Mouse (Mus musculus): ENCODE measurements around the gene Spry2. TPM values are rescaled to one million over a fixed set of nuclear protein-coding genes. Genes with fewer than 3 reads are reported as not detected.

The Spry2 gene
- total RNA-seq (2021): 10 to 100 TPM; 63.5 to 70.8 TPM

- DNase-seq (ENCODE audit: extremely low spot score in 1 of 2, low spot score in 2 of 2): peak; percentile 92 to 94
- intact Hi-C loops (cut with DNase I): loop anchor here (5.0 to 10.0 kb wide), 6 partner anchors 265 to 722 kb away; partner anchors contain the start of gene Rbm26
Measured at GRCm38 (mm10) chr14:105896791-105897568, at the start of gene Spry2. TSS of gene Spry2 (minus strand) at chr14:105896819.

GRCm38 (mm10) chr14:105941353-105941752, 44.7 kb upstream of the Spry2 start:
- no peak for DNase-seq (ENCODE audit: extremely low spot score in 1 of 2, low spot score in 2 of 2)

GRCm38 (mm10) chr14:105926726-105927125, 30.1 kb upstream of the Spry2 start:
- intact Hi-C loops (cut with DNase I): loop anchor here (10.0 kb wide), 1 partner anchor 532 kb away; no protein-coding TSS in a partner anchor
- no peak for DNase-seq (ENCODE audit: extremely low spot score in 1 of 2, low spot score in 2 of 2)

More at GRCm38 (mm10) chr14:105941353-105941752, 44.7 kb upstream of the Spry2 start:
- intact Hi-C loops (cut with DNase I): no loop called here

DNA sequence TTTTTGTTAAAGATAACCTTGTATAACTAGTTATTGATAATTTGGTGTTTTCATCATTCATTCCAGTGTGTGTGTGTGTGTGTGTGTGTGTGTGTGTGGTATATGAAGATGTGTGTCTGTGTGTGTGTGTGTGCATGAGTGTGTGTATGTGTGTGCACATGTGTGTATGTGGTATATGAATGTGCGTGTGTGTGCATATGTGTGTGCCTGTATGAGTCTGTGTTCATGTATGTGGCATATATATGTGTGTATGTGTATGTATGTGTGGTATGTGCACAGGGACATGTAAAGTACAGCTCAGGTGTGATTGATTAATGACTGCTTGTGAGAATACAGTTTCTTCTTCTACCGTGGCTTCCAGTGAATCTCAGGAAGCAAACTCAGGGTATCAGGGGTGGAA, 28.7 kb upstream of the Spry2 start:
- DNase-seq (ENCODE audit: extremely low spot score in 1 of 2, low spot score in 2 of 2): no peak
- intact Hi-C loops (cut with DNase I): loop anchor here (10.0 kb wide), 1 partner anchor 531 kb away; no protein-coding TSS in a partner anchor

GRCm38 (mm10) chr14:105924712-105925111, 28.1 kb upstream of the Spry2 start:
- peak; percentile 21 to 55 for DNase-seq (ENCODE audit: extremely low spot score in 1 of 2, low spot score in 2 of 2)

DNA sequence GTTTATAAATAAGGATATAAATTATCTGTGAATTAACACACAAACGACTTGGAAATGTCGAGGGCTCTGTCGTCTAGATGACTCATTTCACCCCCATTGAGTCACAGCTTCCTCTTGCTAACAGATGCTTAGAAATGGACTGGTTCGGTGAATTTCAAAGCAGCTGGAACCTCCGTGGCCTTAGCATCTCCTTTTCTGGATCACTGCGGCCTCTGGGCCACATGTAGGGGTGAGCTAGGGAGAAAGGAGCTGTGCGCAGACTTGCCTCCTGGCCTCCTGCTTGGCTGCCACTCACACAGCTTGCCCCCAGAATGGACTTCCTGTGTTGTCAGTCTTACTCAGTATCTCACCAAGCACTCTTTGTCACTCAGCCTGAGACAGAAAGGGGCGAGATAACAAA, 26.3 kb upstream of the Spry2 start:
- DNase-seq (ENCODE audit: extremely low spot score in 1 of 2, low spot score in 2 of 2): no peak
- intact Hi-C loops (cut with DNase I): loop anchor here (5.0 to 10.0 kb wide), 2 partner anchors 446 to 528 kb away; no protein-coding TSS in a partner anchor

More at GRCm38 (mm10) chr14:105924712-105925111, 28.1 kb upstream of the Spry2 start:
- intact Hi-C loops (cut with DNase I): loop anchor here (5.0 to 10.0 kb wide), 2 partner anchors 447 to 530 kb away; no protein-coding TSS in a partner anchor

DNA sequence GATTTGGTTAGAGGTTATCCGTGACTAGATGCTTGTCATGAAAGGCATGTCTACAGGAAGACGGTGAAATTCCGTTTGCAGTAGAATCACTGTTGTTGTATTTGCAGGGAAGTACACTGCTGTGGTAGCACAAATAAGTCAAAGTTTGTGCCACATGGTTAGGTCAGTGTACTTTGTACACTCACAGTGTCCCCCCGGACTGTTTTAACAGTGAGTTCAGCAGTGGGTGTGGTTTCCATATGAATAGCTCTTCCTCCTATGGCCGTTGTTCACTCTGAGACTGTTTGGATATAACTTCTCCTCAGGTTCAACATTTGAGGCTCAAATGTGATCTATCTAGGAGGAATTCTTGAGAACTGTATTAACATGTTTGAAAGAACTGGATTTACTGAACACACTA, 25.8 kb upstream of the Spry2 start:
- intact Hi-C loops (cut with DNase I): loop anchor here (5.0 to 10.0 kb wide), 2 partner anchors 445 to 528 kb away; no protein-coding TSS in a partner anchor
- no peak for DNase-seq (ENCODE audit: extremely low spot score in 1 of 2, low spot score in 2 of 2)

- intact Hi-C loops (cut with DNase I): loop anchor here (5.0 to 10.0 kb wide), 2 partner anchors 444 to 526 kb away; no protein-coding TSS in a partner anchor
Measured at GRCm38 (mm10) chr14:105921217-105921695, 24.6 kb upstream of the Spry2 start.

DNA sequence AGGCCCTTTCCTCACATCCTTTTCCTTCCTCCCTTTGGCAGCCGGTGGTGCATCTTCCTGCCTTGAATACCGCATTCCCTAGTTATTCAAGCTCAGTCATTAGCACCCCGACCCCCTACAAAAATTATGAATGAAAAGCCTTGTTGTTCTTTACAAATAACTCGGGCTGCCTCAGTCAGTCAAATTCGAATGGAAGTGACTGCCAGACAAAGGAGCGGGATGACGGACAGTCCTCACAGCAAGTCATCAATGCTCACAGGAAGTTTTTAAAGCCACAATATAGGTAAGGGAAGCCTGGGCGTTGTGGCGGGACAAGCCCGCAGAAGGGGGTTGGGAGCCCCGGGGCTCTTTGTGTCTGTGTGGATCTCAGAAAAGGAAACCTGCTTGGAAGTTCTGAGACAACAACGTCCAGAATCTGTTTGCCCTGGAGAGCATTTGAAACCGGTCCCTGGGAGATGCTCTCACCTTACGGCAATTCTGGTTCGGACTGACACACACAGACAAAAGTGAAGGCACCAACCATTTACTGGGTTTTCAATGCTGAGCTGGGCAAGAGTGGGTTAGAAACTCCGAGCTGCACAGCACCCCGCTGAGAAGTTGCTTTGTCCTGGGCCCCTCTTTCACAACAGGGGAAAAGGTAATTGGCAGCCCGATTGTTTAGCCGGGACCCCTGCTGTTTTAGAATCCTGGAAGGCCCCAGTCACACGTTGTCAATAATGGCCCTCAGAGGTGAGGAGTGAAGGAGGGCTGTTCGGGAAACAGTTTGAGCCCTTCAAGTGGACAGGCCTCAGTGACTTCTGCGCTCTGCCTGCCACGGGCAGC, 24.0 kb upstream of the Spry2 start:
- intact Hi-C loops (cut with DNase I): loop anchor here (5.0 to 10.0 kb wide), 2 partner anchors 443 to 526 kb away; no protein-coding TSS in a partner anchor
- no peak for DNase-seq (ENCODE audit: extremely low spot score in 1 of 2, low spot score in 2 of 2)

More at GRCm38 (mm10) chr14:105921217-105921695, 24.6 kb upstream of the Spry2 start:
- DNase-seq (ENCODE audit: extremely low spot score in 1 of 2, low spot score in 2 of 2): no peak

DNA sequence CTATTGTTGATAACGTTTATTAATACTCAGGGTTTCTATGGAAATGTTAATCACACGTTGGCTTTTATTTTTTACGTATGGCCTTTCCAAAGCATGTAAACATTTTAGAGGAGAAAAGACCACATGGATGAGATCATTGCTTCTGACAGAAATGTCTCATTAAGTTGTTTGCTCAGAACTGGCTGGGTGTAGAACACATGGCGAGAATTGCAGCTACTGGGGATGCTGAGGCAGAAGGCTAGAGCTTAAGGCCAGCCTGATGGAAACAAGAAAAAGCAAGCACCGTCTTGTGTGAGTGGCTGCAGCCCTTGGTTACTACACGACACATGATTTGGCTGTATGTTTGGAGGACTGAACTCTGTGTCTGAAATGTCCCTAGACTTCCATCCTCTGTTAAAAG, 10.6 kb upstream of the Spry2 start:
- intact Hi-C loops (cut with DNase I): no loop called here
- no peak for DNase-seq (ENCODE audit: extremely low spot score in 1 of 2, low spot score in 2 of 2)

DNA sequence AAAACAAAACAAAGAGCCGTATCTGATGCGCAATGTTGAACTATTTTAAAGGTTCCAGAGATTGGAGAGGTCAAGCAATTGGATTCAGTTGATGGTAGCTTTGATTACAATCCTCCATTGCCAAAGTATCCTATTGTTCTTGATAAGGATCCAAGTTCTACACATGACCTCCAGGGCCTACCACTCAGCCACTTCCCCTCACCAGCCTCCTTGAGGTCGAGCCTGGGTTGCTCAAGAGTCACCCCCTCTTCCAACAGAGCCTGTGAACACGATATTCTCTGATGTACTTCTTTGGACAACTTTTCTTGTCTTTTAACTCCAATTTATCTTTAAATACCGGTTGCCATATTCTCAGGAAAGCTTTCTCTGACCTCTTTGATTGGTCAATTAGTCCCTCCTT, 9.3 kb upstream of the Spry2 start:
- intact Hi-C loops (cut with DNase I): no loop called here
- DNase-seq (ENCODE audit: extremely low spot score in 1 of 2, low spot score in 2 of 2): no peak

DNA sequence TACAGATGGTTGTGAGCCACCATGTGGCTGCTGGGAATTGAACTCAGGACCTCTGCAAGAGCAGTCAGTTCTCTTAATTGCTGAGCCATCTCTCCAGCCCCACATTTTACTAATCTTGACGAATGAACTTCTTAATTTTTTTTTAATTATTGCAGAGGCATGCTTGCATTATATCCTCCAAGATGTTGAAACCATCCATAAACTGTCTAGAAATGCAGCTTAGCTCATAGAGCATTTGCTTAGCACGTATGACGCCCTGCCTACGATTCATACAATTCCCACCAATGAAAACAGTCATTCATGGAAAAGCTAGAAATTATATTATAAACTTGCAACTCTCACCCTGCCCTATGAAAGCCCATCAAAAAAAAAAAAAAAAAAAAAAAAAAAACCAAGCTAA, 8.9 kb upstream of the Spry2 start:
- intact Hi-C loops (cut with DNase I): no loop called here
- DNase-seq (ENCODE audit: extremely low spot score in 1 of 2, low spot score in 2 of 2): no peak

DNA sequence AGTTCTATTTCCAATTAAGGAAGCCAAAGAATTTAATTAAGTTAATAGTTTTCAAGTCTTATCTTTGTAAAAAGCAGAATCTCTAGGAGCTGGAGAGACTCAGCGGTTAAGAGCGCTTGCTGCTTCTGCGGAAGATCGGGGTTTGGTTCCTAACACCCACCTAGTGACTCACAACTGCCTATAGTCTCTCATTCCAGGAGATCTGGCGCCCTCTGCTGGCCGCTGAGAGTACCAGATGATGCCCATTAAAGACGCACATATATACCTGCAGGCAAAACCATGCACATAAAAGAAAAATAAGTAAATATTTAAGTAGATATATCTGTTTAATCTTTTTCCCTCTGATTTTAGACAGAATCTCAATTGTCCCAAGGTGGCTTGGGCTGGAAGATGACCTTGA, 6.2 kb upstream of the Spry2 start:
- intact Hi-C loops (cut with DNase I): no loop called here
- peak in 1 of 2 experiments; percentile 37 for DNase-seq (ENCODE audit: extremely low spot score in 1 of 2, low spot score in 2 of 2)

DNA sequence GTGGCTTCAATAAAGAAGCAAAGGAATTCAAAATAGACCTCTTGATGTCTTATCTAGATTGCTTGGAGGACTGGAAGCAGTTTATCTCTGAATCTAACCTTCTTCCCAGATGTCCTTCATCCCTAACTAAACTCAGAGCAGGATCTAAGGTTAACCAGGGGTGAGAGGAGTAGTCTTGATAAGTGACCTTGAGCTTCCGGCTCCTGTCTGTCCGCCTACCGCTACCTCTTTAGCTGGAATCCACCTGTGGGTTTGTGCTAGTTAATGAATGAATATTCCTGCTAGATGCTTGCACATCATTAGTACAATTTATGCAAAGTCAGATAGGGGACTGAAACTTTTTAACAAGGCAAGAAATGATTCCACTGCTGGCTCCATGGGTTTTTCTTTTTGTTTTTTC, 4.2 kb upstream of the Spry2 start:
- intact Hi-C loops (cut with DNase I): no loop called here
- no peak for DNase-seq (ENCODE audit: extremely low spot score in 1 of 2, low spot score in 2 of 2)

- no peak for DNase-seq (ENCODE audit: extremely low spot score in 1 of 2, low spot score in 2 of 2)
- intact Hi-C loops (cut with DNase I): loop anchor here (5.0 to 10.0 kb wide), 6 partner anchors 267 to 724 kb away; partner anchors contain the start of gene Rbm26
Measured at GRCm38 (mm10) chr14:105899116-105899515, 2.5 kb upstream of the Spry2 start.

GRCm38 (mm10) chr14:105898266-105899111, 1.9 kb upstream of the Spry2 start:
- intact Hi-C loops (cut with DNase I): loop anchor here (5.0 to 10.0 kb wide), 6 partner anchors 266 to 724 kb away; partner anchors contain the start of gene Rbm26
- peak; percentile 84 to 89 for DNase-seq (ENCODE audit: extremely low spot score in 1 of 2, low spot score in 2 of 2)

DNA sequence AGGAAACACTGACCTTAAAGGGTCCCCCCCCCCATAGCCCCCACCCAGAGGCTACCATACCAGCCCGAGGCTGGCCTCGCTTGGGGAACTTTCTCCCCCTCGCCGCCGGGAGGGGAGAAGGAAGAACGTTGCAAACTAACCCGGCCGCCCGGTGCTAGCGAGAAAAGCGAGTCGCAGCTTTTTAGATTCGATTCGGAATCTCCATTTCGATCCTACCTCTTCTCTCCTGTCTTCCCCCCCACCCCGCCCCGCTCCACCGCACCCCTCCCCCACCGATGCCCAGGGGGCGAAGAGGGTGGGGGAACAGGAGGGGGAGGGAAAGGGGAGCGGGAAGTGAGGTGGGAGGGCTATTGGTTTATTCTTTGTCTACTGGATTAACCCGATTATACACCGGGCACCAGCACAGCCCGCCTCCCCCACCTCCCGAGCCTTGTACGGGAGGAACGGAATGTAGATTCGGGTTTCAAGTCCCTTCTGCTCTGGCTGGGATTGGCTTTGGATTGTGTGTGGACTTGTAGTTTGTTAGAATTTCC, 1.0 kb upstream of the Spry2 start:
- peak; percentile 64 to 81 for DNase-seq (ENCODE audit: extremely low spot score in 1 of 2, low spot score in 2 of 2)
- intact Hi-C loops (cut with DNase I): loop anchor here (5.0 to 10.0 kb wide), 6 partner anchors 265 to 723 kb away; partner anchors contain the start of gene Rbm26
